Mouse (Mus musculus) brain, embryonic 14.5 days (tissue): Measurements from ENCODE around the gene Rnf220.

Experiments used
- CTCF ChIP-seq: fragments of 200-500 bp; IDR thresholded peaks from 2 replicates; pipeline ENCODE4 v1.5.1; 2012; ENCODE audit warnings: inconsistent platforms, mild to moderate bottlenecking, moderate library complexity, borderline replicate concordance; ENCODE audit not compliant: insufficient read depth, insufficient read length; ENCODE audit errors: extremely low read depth
- POLR2A ChIP-seq: fragments of 200-500 bp; IDR thresholded peaks from 2 replicates; pipeline ENCODE4 v1.6.1; 2012; ENCODE audit warnings: mild to moderate bottlenecking, inconsistent platforms, borderline replicate concordance; ENCODE audit not compliant: poor library complexity, insufficient read depth, insufficient read length, severe bottlenecking; ENCODE audit errors: extremely low read depth

- no peak for TF ChIP-seq CTCF
- no peak for TF ChIP-seq POLR2A
These were observed 104.9 kb downstream of the Rnf220 start for GRCm38 (mm10) chr4:117391966-117392365.
